Mouse (Mus musculus) heart, embryonic 16.5 days (tissue): ENCODE measurements around the gene Endou. TPM values are rescaled to one million over a fixed set of nuclear protein-coding genes. Genes with fewer than 3 reads are reported as not detected.

ENCODE experiments used
- ATAC-seq: fragments of 200-750 bp; cut with Nextera tagmentation; replicated peaks from 2 replicates; pipeline ENCODE4 v1.8.0; 2017; ENCODE audit warnings: moderate number of reproducible peaks; ENCODE audit not compliant: insufficient read depth, low FRiP score; ENCODE audit errors: extremely low read depth
- H3K27ac ChIP-seq: fragments of 300-500 bp; sonication (generic); 2 replicates; pipeline ENCODE4 v1.5.1; 2014; ENCODE audit warnings: mild to moderate bottlenecking, low read length, control low read depth, moderate library complexity
- H3K27me3 ChIP-seq: fragments of 300-500 bp; sonication (generic); 2 replicates; pipeline ENCODE4 v1.6.1; 2014; ENCODE audit warnings: low read length, mixed read lengths; ENCODE audit not compliant: control insufficient read depth, insufficient read depth
- H3K36me3 ChIP-seq: fragments of 300-500 bp; sonication (generic); 2 replicates; pipeline ENCODE4 v1.6.1; 2014; ENCODE audit not compliant: control insufficient read depth, insufficient read depth
- H3K4me1 ChIP-seq: fragments of 300-500 bp; sonication (generic); 2 replicates; pipeline ENCODE4 v1.6.1; 2014; ENCODE audit warnings: low read length, mixed read lengths; ENCODE audit not compliant: control insufficient read depth, insufficient read depth
- H3K4me2 ChIP-seq: fragments of 300-500 bp; sonication (generic); 2 replicates; pipeline ENCODE4 v1.6.1; 2014; ENCODE audit warnings: low read depth, mild to moderate bottlenecking, control low read depth, low read length
- H3K4me3 ChIP-seq: fragments of 300-500 bp; sonication (generic); 2 replicates; pipeline ENCODE4 v1.5.1; 2014; ENCODE audit warnings: mild to moderate bottlenecking, control low read depth, low read length
- H3K9ac ChIP-seq: fragments of 300-500 bp; sonication (generic); 2 replicates; pipeline ENCODE4 v1.6.1; 2014; ENCODE audit warnings: low read length, control low read depth
- H3K9me3 ChIP-seq: fragments of 300-500 bp; sonication (generic); replicated peaks from 2 replicates; pipeline ENCODE4 v1.6.1; 2016; ENCODE audit warnings: low read length; ENCODE audit not compliant: control insufficient read depth
- WGBS: fragments of 180-500 bp; shearing (Covaris S2); extraction: QIAGEN DNeasy Blood & Tissue Kit; methylation state at CpG from one replicate; pipeline ENCODE4 v1.1.7; 2014; 5-methylcytosine and 5-hydroxymethylcytosine counted together
- polyA plus RNA-seq: library from polyadenylated mRNA; unstranded; fragments of >200 nt; fragmentation: Nextera tagmentation; extraction: Ambion mirVana; gene quantifications from 2 replicates; pipeline ENCODE4 v1.2.1, GENCODE M21; 2015

The Endou gene
- polyA plus RNA-seq, 1 experiment from 2014 or later: 9.6 TPM

DNA sequence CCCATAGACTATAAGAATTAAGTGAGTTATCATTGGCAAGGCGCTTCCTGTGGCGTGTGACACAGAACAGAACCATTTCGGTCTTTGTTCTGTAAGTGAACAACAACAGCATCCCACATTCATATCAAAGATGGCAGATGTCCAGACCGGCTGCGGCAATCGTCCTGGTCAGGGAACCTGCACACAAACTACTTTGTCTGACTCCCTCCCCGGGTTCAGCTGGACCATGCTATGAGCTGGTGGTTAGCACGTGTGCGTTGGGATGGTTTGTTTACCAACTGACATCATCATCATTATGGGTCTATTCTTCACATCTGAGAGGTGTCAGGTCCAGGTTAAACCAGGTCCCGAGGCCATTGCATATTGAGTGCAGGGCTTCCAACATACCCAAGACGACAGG, 2.7 kb downstream of the Endou start:
- no peak overlapping the region for H3K4me3 ChIP-seq
- no peaks in the 10 kb centered on the region for H3K27me3 ChIP-seq
- no peaks in the 10 kb centered on the region for H3K36me3 ChIP-seq
- H3K4me1 ChIP-seq: no peaks in the 10 kb centered on the region
- no peak overlapping the region for H3K4me2 ChIP-seq
- no peaks in the 10 kb centered on the region for H3K9me3 ChIP-seq
- ATAC-seq: no peak
- peak overlapping the region; percentile 15; the same call in 1 of the 2 replicates for H3K27ac ChIP-seq
- no peak overlapping the region for H3K9ac ChIP-seq
- 63% methylated on average over 11 of the region's 11 CpGs for WGBS

GRCm38 (mm10) chr15:97727520-97727919, 3.6 kb downstream of the Endou start:
- ATAC-seq: no peak
- Histone ChIP-seq H3K27me3 (no peaks in the 10 kb centered on the region), H3K4me1 (no peaks in the 10 kb centered on the region), H3K36me3 (no peaks in the 10 kb centered on the region), H3K9me3 (no peaks in the 10 kb centered on the region), H3K27ac (peak overlapping the region; percentile 40; the same call in 1 of the 2 replicates), H3K4me2 (no peak overlapping the region), H3K9ac (no peak overlapping the region), H3K4me3 (no peak overlapping the region)
- WGBS: 71% methylated on average over 5 of the region's 5 CpGs

GRCm38 (mm10) chr15:97727048-97727447, 4.1 kb downstream of the Endou start:
- no peak for ATAC-seq
- Histone ChIP-seq H3K4me1 (no peaks in the 10 kb centered on the region), H3K4me3 (no peak overlapping the region), H3K9me3 (no peaks in the 10 kb centered on the region), H3K27ac (peak overlapping the region; percentile 40; the same call in 1 of the 2 replicates), H3K36me3 (no peaks in the 10 kb centered on the region), H3K9ac (no peak overlapping the region), H3K27me3 (no peaks in the 10 kb centered on the region), H3K4me2 (no peak overlapping the region)
- WGBS: 66% methylated on average over 8 of the region's 8 CpGs

GRCm38 (mm10) chr15:97726310-97726709, 4.8 kb downstream of the Endou start:
- Histone ChIP-seq H3K27ac (no peak overlapping the region), H3K9ac (no peak overlapping the region), H3K36me3 (no peaks in the 10 kb centered on the region), H3K4me1 (no peaks in the 10 kb centered on the region), H3K9me3 (no peaks in the 10 kb centered on the region), H3K4me3 (no peak overlapping the region), H3K27me3 (no peaks in the 10 kb centered on the region), H3K4me2 (no peak overlapping the region)
- 80% methylated on average over 13 of the region's 13 CpGs for WGBS
- no peak for ATAC-seq

DNA sequence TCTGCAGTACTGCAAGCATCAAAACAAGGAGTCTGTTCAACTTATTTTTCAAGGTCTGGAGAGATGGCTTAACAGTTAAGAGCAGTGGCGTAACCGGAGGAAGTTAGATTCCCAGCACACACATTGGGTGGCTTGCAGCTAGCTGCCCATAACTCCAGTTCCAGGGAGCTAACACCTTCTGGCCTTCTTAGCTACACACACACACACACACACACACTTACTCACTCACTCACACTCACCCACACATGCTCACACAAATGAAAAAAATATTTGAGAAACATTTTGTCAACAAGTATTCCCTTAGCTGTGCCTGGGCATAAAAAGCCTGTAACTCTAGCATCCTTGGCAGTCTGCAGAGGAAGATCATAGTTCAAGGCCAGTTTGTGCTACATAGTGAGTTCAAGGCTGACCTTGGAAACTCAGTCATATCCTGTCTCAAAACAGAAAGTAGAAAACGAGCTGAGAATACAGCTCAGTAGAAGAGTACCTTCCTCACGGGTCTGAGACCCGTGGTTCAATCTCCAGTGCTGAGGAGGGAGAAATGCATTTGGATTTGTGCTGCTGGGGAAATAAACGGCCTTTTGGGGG, 5.8 kb downstream of the Endou start:
- no peak overlapping the region for H3K27ac ChIP-seq
- H3K4me3 ChIP-seq: no peak overlapping the region
- peaks cover 5% of the 10 kb centered on the region; the same call in 1 of the 2 replicates for H3K4me1 ChIP-seq
- no peaks in the 10 kb centered on the region for H3K9me3 ChIP-seq
- no peak overlapping the region for H3K4me2 ChIP-seq
- ATAC-seq: no peak
- no peak overlapping the region for H3K9ac ChIP-seq
- no peaks in the 10 kb centered on the region for H3K27me3 ChIP-seq
- WGBS: 71% methylated on average over 6 of the region's 6 CpGs
- H3K36me3 ChIP-seq: no peaks in the 10 kb centered on the region

GRCm38 (mm10) chr15:97724346-97725197, 6.6 kb downstream of the Endou start:
- Histone ChIP-seq H3K4me2 (no peak overlapping the region), H3K27ac (no peak overlapping the region), H3K9ac (no peak overlapping the region), H3K36me3 (no peaks in the 10 kb centered on the region), H3K4me1 (peaks cover 12% of the 10 kb centered on the region; the same call in 1 of the 2 replicates), H3K4me3 (no peak overlapping the region), H3K9me3 (no peaks in the 10 kb centered on the region), H3K27me3 (no peaks in the 10 kb centered on the region)
- 86% methylated on average over 17 of the region's 17 CpGs for WGBS
- ATAC-seq: no peak

- Histone ChIP-seq H3K4me1 (peaks cover 12% of the 10 kb centered on the region; the same call in 1 of the 2 replicates), H3K4me2 (no peak overlapping the region), H3K4me3 (no peak overlapping the region), H3K27ac (no peak overlapping the region), H3K27me3 (no peaks in the 10 kb centered on the region), H3K9me3 (no peaks in the 10 kb centered on the region), H3K9ac (no peak overlapping the region), H3K36me3 (no peaks in the 10 kb centered on the region)
- WGBS: 83% methylated on average over 6 of the region's 6 CpGs
- ATAC-seq: no peak
Observed at GRCm38 (mm10) chr15:97723536-97724345, 7.4 kb downstream of the Endou start.

DNA sequence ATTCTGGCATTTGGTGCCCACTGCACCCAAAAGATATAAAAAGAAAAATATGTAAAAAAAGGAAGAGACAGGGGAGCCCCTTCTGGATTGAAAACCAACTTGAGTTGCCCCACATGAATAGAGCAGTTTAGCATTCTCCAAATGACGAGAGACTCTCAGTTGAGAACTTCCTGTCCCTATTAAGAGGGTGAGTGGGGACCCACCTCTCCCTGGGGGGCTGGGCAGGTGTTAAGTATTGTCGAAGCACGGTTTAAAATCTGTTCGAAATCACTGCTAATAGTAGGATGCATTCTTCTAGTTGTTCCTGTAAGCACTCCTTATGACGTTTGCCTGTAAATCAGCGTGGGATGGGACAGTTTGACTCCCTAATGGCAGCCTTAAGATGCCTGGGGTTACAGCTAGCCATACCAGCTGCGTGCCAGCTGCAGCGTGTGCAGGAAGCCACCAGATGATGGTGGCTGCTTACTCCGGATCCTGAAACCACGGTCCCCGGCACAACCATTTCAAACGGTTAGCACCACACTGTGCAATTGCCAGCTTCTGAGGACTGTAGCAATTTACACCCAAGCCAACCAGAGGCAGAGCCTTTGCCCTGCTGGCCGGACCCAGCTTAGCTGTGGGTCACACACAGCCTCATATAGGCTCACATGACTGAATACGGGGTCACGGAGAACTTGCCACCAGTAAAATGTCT, 10.0 kb downstream of the Endou start:
- peaks cover 17% of the 10 kb centered on the region for H3K4me1 ChIP-seq
- H3K36me3 ChIP-seq: no peaks in the 10 kb centered on the region
- peak overlapping the region; percentile 85 for H3K27ac ChIP-seq
- H3K27me3 ChIP-seq: no peaks in the 10 kb centered on the region
- WGBS: 66% methylated on average over 15 of the region's 15 CpGs
- no peaks in the 10 kb centered on the region for H3K9me3 ChIP-seq
- H3K4me3 ChIP-seq: no peak overlapping the region
- no peak overlapping the region for H3K4me2 ChIP-seq
- H3K9ac ChIP-seq: no peak overlapping the region
- no peak for ATAC-seq
